Mouse (Mus musculus): Measurements from ENCODE around the gene Dusp22.

DNA sequence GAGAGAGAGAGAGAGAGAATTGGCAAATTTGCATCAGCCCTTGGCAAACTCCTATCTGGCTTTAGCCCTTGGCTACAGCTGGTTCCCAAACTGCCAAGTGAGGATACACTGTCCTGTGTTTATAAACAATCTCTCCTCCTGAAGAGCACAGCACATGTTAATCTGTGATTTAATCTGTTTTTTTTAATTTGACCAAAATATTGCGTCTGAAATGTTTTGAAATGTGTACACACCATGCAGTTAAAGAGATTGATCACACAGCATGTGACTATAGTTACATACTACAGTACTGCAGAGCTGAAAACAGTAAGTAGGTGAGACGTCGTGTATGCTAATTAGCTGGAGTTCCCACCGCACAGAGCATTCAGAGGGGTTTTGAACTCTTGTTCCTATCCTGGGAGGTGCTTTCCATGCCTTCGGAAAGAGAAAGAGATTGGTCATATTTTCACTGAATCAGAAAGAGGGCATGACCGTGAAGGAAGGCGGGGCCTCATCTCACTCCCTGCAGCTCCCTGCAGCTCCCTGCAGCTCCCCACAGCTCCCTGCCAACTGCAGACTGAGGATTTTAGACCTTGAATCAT, 65.0 kb downstream of the Dusp22 start:
- TF ChIP-seq POLR2A (IDR thresholded peaks at IDR 0.05; ENCODE audit: borderline replicate concordance, extremely low read depth, low read depth, low read length) = no peak
- TF ChIP-seq CTCF (IDR thresholded peaks at IDR 0.05; ENCODE audit: insufficient read depth, low read length) = no peak

Data from lung, adult 2 months (tissue).